Mouse (Mus musculus) monocyte, adult 2 months (primary cell): ENCODE measurements around the gene Mgrn1.
A peak's percentile ranks its signal among the peaks of the same experiment; 100 is the strongest.

Experiments
- DNase-seq, 2 experiments: peaks; one replicate each; pipeline ENCODE4 v3.0.0; 2022; ENCODE audit warnings: low spot score in 2 of 2, low read depth in 1 of 2

Gene Mgrn1

DNA sequence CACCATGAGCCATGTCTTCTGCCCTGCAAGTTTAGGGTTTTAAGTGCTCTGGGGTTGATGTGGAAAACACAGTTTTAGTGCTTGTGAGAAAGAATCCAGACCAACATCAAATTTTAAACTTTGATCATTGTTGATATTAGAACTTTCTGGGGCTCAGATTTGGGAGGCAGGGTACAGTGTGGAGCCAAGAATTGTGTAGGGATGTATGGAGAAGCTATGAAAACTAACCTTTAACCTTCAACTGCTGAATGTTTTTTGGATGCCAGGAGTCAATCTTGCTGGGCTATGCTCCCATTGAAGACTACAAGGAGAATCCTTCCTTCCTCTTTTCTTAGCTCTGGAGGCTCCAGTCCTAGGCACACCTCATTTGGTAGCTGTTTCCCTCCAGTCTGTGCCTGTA lies 20.5 kb downstream of the Mgrn1 start:
- no peak for DNase-seq

DNA sequence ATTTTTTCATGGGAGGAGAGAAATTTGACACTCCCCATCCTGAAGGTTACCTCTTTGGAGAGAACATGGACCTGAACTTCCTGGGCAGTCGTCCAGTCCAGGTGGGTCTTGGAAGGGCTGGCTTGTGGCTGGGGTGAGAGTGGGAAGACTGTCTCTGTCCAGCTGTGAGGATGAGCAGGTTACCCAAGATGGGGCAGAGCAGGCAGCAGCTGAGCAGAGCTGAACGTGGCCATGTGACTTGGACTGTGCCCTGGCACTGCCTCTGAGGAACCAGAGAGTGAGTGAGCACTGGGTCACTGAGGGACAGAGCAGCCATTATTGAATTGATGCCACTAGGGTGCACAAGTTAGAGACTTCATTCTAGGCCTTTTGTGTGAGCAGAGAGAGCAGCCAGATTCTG lies 21.3 kb downstream of the Mgrn1 start:
- no peak for DNase-seq

DNA sequence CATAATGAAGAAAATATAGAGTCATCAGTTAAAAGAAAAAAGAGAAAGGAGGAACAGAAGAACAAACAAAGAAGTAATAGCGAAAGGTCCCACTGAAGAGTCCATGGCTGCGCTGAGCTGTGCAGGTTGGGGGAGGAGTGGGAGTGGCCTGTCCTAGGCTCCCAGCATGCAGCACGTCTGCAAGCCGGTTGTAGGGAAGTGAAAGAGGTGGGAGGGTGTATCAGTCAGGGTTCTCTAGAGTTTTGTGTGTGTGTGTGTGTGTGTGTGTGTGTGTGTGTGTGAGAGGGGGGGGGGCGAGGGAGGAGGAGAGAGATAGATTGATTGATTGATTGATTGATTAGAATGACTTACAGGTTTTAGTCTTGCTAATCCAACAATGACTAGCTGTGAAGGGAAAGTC lies 21.9 kb downstream of the Mgrn1 start:
- DNase-seq: no peak

DNA sequence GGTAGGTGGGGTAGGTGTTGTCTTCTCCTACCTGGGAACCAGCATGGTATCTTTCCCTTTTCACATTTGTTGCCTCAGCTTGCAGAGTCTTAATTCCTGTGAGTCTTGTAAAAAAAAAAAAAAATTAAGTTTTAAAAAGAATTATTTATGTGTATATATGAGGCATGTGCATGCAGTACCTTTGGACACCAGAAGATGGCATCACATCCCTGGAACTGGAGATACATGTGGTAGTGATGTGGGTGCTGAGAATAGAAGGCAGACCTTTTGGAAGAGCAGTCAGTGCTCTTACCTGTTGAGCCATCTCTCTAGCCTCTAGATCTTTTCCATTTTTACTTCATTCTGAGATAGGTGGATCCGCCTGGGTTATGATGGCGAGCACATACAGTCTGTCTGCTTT lies 23.7 kb downstream of the Mgrn1 start:
- DNase-seq: no peak

DNA sequence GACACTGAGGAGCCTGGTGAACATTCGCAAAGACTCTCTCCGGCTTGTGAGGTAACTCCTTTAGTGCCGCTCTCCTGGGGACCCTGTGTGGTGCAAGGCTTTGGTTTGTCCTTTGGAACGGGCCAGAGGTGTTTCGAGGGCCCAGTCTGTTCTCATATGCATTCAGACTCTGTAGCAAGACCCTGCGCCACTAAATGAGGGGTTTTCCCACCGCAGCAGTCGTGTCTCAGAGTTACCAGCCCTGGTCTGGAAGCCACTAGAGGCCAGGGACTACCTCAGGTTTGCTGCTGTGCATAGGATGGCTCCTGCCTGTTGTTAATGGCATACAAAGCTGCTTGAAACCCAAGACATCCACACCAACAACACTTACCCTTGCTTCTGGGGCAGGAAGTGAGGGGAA lies 24.7 kb downstream of the Mgrn1 start:
- no peak for DNase-seq

DNA sequence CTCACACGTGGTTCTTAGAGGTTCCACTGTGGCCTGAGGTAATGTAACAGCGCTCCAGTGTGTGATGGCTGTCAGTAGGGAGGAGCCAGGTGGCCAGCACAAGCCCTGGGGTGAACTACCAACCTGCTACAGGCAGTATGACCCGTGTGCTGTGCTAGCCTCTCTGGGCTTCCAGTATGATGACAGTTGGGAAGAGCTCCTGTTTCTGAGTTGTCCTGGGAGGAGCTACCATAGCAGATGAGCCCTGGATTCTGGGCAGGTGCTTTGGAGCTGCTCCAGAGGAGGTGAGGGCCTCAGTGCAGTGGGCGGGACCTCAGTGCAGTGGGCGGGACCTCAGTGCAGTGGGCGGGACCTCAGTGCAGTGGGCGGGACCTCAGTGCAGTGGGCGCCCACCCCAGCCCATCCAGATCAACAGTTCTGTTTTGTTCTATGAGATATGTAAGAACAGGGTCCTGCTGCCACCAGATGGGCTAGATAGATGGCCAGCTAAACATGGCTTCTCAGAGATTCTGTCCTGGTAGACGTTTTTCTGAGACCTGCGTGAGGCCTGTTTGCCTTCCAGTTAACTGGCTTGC lies 26.1 kb downstream of the Mgrn1 start:
- no peak for DNase-seq

DNA sequence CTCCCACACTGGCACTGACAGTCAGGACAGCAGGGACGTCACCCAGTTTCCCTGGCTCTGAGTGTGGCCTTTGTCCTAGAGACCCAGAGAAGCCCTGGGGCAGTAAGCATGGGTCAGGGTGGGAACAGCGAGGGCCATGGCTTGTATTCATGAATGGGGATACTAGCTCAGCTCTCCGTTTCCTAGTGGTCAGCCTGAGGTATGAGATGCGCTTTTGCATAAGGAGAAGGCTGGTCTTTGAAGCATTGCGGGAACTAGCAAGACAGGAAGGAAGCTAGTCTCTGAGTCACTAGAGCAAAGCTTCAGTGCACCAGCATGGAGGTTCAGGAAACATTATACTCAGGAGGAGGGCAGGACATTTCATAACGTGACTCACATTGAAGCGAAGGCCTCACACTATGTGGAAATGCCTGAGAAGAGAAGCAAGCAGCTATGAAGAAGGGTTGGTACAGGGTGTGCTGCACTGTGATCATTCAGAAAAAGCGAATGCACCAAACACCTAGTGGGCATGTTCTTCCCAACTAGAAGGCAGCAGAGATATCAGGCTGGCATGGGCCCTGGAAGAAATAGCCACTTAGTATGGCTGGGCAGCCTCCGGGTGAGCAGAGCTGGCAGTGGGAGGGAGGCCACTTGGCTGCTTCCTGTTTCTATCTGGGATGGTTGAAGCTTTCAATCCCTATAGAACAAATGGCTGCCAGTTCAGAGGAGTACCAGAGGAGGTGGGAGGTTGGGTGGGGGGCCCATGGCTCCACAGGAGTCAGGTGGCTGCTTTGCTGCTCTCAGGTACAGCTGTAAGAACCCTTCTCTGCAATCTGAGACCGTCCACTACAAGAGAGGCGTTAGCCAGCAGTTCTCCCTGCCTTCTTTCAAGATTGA lies 27.1 kb downstream of the Mgrn1 start:
- DNase-seq: peak; percentile 41 to 49

DNA sequence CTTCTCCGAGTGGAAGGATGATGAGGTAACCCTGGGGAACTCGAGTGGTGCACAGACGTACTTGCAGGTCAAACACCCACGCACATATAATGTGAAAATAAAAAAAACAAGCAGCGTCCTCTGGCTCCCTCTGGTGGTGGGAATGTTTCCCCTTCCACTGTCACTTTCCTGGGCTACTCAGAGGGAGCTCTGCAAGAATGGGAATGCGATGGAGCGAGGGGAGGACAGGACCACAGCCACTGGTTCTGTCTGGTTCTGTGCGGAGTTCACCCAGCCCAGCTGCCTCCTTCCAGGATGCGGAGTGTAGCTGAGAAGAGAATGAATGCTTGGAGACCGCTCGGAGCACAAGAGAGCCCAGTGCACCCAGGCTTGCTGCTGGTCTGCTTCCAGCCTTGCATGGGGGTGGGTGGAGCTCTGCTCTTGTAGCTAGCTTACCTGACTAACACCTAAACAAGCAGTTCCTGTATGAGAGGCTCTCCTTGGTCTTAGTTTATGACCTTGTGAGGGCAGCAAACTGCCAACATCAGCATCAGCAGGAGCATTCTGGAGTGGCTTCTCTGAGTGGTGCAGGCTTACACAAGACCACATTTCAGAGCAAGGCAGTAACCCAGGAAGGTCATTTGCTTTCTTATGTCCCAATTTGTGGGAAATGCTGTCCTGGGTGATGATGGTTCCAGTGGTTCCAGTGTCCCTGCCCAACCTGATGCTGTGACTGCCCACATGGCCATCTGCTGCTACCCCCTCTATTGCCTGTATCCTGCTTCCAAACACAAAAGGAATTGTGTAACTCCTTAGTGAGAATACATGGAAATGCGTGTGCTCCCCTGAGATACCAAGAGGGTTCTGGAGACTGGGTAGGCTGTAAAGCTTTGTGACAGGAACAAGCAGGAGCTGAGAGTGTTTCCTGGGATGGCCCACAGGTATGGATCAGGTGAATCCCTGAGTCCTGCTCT lies 28.0 kb downstream of the Mgrn1 start:
- peak; percentile 54 to 78 for DNase-seq

DNA sequence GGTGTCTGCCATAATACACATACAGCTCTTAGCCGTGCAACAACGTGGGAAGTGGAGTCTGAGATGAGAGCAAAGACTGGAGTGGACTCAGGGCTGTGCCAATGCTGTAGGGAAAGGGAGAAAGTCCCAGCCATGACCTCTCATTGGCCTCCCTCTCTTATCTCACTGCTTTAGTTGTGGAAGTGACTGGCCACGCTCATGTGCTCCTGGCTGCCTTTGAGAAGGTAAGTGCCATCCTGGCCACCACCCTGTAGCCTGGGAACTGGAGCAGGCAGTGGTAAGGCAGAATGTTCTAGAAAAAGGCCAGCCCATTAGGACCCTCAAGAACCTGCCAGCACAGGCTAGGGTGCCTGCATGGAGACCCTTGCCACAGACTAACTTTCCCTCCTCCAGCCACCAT lies 29.9 kb downstream of the Mgrn1 start:
- no peak for DNase-seq

DNA sequence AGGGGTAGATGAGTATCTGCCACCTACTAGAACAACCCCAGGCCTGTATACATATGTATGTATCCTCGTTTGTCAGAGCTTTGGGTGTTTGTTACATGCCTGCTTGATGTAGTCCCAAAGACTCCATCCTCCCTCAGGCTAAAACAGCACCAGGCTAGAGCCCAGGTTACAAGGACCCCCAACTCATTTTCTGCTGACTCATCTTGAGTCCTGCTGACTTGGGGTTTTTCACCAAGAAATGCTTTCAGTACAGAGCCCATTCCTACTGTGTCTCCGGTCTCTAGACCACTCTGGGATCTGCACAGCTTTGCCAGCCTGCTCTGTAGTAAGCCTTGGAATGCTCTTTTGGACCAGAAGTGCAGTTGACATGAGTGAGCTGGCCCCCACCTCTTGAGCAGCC lies 30.6 kb downstream of the Mgrn1 start:
- DNase-seq: no peak

DNA sequence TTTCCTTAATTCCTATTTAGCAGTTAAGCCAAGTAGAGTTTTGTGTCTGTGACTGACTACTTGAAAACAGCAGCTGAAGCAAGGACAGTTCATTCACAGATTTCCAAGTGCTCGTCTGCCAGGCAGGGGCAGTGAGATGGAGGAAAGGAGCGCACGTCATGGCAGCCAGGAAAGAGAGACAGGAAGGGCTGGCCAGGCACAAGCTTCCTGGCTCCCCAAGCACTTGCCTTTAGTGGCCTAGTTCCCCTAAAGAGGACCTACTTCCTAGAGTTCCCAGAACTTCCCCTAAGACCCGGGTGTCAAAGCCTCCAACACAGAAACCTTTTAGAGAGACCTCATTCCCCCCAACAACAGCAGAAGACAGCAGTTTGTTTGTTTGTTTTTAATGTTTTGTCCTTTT lies 34.5 kb downstream of the Mgrn1 start:
- DNase-seq: no peak

DNA sequence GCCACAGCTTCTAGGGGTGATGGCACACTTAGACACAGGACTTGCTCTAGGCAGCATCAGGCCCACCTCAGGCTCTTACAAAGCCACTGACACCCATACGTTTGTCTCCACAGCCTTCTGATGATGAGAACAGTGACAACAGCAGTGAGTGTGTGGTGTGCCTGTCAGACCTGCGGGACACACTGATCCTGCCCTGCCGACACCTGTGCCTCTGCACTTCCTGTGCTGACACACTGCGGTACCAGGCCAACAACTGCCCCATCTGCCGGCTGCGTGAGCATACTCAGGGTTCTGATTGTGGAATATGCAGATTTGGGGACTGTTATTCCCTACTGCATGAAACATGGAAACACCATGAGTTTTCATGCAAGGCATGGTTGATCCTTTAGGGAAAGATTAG lies 36.4 kb downstream of the Mgrn1 start:
- DNase-seq: no peak

DNA sequence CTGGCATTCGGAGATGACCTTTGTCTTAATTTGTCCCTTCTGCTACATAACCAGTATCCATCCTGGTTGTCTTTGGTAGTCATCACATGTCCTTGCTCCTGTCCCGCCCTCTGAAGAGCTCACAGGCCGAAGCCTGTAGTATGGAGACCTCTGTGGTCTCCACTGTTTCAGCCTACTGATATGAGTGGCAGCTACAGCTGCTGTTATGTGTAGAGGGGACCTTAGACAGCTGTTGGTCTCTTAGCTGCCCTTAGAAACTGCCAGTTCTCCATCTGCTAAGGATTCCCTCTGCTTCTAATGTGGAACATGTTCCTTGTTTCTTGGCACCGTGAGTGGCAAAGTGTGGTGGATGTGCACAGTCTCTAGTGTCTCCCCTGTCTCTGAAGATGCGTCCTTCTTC lies 37.9 kb downstream of the Mgrn1 start:
- no peak for DNase-seq

DNA sequence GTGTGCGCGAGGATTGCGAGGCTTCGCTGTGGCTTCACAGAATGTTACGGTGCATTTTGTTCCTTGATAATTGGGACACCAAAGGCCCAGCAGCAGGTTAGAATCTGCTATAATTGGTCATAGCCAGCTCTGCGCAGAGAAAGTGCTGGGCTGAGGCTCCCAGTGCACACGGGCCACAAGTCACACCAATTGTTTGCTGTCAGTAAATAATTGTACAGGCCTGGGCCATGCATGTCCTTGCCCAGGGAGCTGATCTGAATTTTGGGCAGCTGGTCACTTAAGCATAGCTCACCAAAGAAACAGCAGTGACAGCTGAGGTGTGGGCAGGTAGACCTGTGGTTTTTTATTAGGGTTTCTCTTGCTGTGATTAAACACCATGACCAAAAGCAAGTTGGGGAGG lies 41.9 kb downstream of the Mgrn1 start:
- no peak for DNase-seq

DNA sequence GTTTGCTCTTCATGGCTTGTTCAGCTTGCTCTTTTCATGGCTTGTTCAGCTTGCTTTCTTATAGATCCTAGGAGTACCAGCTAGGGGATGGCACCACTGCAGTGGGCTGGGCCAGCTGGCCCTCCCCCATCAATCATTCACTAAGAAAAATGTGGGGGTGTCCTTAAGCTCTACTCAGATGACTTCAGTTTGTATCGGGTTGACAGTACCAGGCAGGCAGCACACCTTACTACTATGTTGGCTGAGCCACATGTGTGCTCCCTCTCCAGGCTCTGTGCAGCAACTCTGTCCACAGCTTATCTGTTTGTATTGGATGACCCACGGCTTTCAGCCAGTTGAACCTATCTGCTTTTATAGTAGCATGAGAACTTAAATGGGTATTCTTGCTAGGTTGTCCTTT lies 42.4 kb downstream of the Mgrn1 start:
- DNase-seq: no peak

DNA sequence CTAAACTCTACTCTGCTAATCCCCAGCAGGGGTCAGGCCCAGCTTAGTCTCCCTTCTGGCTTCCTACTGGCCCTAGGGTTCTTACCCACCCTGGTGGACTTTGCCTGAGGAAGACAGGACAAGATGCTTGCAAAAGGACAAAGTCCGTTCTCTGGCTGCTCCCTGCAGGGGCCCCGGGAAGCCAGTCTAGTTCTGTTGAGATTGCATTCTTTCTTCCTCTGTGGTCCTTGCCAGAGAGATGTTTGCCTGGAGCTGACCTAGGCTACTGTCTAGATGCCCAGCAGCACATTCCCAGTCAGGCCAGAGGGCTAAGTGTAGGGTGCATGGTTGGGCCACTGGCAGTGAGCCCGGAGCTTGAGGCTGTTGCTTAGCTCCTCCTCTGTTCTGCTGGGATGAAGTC lies 46.4 kb downstream of the Mgrn1 start:
- DNase-seq: no peak

DNA sequence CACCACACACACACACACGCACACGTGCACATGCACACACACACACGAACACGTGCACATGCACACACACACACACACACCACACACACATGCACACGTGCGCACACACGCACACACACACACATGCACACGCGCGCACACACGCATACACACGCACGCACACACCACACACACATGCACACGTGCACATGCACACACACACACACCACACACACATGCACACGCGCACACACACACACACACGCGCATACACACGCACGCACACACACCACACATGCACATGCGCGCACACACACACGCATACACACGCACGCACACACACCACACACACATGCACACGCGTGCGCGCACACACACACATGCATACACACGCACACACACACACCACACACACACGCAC lies 49.4 kb downstream of the Mgrn1 start:
- DNase-seq: no peak

DNA sequence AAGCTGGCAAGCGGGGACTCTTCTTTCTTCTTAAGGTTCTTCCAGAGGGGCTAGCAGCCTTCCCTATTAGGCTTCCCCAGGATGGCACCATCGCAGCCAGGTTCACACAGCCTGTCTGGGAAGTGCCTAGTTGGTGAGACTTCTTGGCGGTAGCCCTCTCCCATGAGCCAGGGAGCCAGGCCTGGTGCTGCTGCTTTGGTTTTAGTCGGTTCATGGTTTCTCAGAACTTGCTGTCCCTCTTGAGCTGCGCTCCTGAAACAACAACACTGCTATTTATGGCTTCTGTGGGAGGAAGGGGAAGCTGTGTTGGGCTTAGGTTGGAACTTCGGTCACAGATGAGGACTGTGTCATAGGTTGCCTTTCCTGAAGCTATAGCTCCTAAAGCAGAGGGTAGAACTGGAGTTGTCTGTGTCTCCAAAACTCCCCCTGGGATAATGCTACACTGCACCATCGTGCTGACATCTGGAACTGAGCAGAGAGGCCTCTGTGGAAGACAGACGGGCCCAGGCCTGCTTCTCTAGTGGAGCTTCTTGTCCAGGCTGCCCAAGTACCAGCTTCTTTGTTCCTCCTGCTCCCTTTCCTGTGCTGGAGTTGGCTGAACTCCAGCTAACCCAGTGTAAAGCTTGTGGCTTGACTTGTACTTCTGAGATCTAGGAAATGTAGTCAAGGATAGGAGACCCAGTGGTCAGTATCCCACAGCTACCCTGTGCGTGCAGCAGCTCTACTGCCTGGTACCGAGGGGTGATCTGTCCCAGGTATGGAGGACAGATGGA lies 50.1 kb downstream of the Mgrn1 start:
- DNase-seq: no peak

DNA sequence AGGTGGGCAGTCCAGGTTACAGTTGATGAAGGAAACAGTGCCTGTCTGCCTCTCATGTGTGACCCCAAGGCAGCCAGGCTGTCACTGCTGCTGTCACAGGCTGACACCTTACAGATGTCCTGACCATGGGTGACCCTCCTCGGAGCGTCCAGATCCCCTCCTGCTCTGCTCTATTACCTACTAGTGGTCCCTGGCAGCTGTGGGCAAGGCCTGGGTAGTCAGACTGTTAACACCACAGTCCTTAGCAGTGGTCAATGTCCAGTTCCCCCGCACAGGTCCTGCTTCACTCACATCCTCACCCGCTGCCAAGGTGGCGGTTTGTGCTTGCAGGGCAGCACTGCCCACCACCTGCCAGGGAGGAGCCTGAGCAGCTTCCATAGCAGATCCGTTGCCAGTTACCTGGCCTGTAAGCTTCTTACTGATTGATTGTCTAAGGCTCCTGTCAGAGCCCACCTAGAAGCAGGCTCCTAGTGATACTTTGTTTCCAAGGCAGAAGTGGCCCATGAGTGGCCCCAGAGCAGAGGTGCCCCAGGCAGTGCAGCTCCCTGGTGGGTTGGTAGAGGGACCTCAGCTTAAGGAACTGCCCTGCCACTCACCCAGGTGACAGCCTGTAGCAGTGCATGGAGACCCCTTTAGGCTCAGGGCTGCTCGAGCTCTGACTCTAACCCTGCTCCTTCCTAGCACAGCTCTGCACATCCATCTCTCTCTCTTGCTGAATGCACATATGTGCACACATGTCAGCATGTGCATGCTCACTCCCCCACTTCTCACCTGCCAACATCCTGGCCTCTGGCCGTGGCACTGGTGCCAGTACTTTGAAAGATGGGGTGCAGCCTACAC lies 51.5 kb downstream of the Mgrn1 start:
- no peak for DNase-seq

DNA sequence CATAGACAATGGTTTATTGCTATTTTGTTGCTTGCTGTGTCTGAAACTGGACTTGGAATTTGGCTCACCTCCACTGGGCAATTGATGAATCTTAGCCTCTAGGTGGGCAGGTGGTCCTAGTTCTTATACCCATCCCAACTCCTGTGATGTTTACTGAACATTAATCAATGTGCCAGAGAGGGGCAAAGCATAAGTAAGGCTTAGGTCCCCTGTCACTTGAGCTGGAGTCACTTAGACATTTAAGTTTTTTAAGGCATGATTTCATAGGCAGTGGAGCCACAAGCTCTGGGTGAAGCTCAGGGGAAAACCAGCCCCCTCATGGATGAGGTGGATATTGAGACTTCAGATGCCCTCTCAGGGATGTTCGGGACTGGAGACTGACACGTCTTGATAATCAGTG lies 52.4 kb downstream of the Mgrn1 start, which contains the start of gene Nudt16l1:
Gene Nudt16l1 (plus strand): TSS at position 301 of the 400 bp plus-strand sequence.
- no peak for DNase-seq
